In the genomic region with DNA sequence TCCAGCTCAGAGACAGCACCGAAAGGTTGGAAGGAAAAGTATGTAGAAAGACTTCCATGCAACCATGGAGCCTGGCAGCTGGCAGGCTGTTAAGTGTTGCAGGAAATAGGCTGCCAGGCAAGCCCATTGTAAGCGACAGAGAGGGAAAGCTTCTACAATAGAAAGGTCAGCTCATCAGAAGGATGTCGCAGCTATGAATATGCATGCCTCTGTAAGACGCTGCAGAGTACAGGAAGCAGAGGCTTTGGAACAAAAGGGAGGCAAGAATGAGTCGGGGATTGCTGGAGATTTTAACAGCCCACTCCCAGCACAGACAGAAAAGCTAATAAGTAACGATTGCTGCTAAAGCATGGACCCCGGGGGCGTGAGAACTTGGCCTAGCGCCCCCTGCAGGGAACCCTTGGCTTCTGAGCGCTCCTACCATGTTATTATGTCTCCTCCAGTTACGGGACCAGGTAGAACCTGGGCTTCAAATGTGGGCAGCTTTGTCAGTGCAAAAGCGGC, we compare ENCODE assay signal across 9 mouse cellular contexts. TPM values are rescaled to one million over a fixed set of nuclear protein-coding genes. Genes with fewer than 3 reads are reported as not detected.
DNase-seq lines count a peak whose midpoint lies in the region; ATAC-seq and TF ChIP-seq lines count a peak whose summit lies in the region.
"Had no signal": no experiment of that assay in that cellular context is flagged by ENCODE, and none has a peak within 500 bp of the region (broad histone marks: within the 10 kb centered on the region; RNA-seq: fewer than 3 reads in every experiment).

No protein-coding gene starts in this region.

- peak; percentile 58 to 66 for DNase-seq in cerebellum, postnatal 10 days
- DNase-seq in cerebellum, postnatal 4 days (ENCODE audit: low spot score in 2 of 2) = no peak
- peak; percentile 31 for DNase-seq in thymus, postnatal 0 days (ENCODE audit: low spot score)
- DNase-seq in thymus, postnatal 10 days (ENCODE audit: low spot score in 2 of 2) = no peak
- peak; percentile 69 for DNase-seq in hindbrain, postnatal 0 days (ENCODE audit: low spot score)
- peak; percentile 73 for DNase-seq in midbrain, embryonic 10.5 days (ENCODE audit: low spot score)
- no peak for DNase-seq in layer of hippocampus, adult 11-12 months (ENCODE audit: low spot score)

- peak overlapping the region; percentile 79 for H3K27ac ChIP-seq in hindbrain, postnatal 0 days
- peak overlapping the region; percentile 88 for H3K27ac ChIP-seq in midbrain, embryonic 10.5 days (replicated peaks)

- peaks cover 20% of the 10 kb centered on the region for H3K4me1 ChIP-seq in hindbrain, postnatal 0 days (ENCODE audit: insufficient read depth, low read length)
- peaks cover 49% of the 10 kb centered on the region for H3K4me1 ChIP-seq in midbrain, embryonic 10.5 days

- WGBS in hindbrain, postnatal 0 days = 6% methylated on average over 12 of the region's 12 CpGs
- 16% methylated on average over 12 of the region's 12 CpGs for WGBS in midbrain, embryonic 10.5 days

- peak overlapping the region; percentile 33 for H3K4me2 ChIP-seq in hindbrain, postnatal 0 days (ENCODE audit: low read depth, low read length)

- H3K27me3 ChIP-seq in hindbrain, postnatal 0 days (ENCODE audit: insufficient read depth, low read length) = no peaks in the 10 kb centered on the region
- peaks cover 17% of the 10 kb centered on the region for H3K27me3 ChIP-seq in midbrain, embryonic 10.5 days (ENCODE audit: low read depth, poor library complexity, severe bottlenecking)

- ATAC-seq in hindbrain, postnatal 0 days = peak; percentile 75
- no peak for ATAC-seq in erythroid progenitor cell, adult 5-6 weeks (replicated peaks; ENCODE audit: low FRiP score, poor library complexity, severe bottlenecking)

- no peak overlapping the region; the same call in none of the 2 replicates for H3K9ac ChIP-seq in hindbrain, postnatal 0 days (replicated peaks; ENCODE audit: low read length)

- H3K4me3 ChIP-seq in hindbrain, postnatal 0 days (ENCODE audit: low read length) = no peak overlapping the region
- H3K4me3 ChIP-seq in midbrain, embryonic 10.5 days = peak overlapping the region; percentile 32

- peak; percentile 49 for TF ChIP-seq CTCF in hindbrain, postnatal 0 days (IDR thresholded peaks at IDR 0.05; ENCODE audit: low read depth)

- H3K9me3 ChIP-seq in hindbrain, postnatal 0 days (ENCODE audit: low read length) = no peaks in the 10 kb centered on the region
- H3K9me3 ChIP-seq in midbrain, embryonic 10.5 days (replicated peaks) = peaks cover 5% of the 10 kb centered on the region; the same call in 1 of the 2 replicates

- H3K36me3 ChIP-seq in hindbrain, postnatal 0 days (ENCODE audit: insufficient read depth, low read length) = no peaks in the 10 kb centered on the region
- no peaks in the 10 kb centered on the region for H3K36me3 ChIP-seq in midbrain, embryonic 10.5 days

RNA-seq across cellular contexts. Expression of a gene that starts 23.1 kb away (rescaled TPM):
- 11.7 and 13.1 TPM in 2 replicates for polyA plus RNA-seq in thymus, postnatal 0 days (2015; fragmentation: Nextera tagmentation; extraction: Ambion mirVana)
- 35.8 and 40.8 TPM in 2 replicates for total RNA-seq in hindbrain, postnatal 0 days (2014; rRNA removed)
- polyA plus RNA-seq in hindbrain, postnatal 0 days (2015; fragmentation: Nextera tagmentation; extraction: Ambion mirVana) = 12.9 and 13.7 TPM in 2 replicates
- polyA plus RNA-seq in midbrain, embryonic 10.5 days (2016; fragmentation: Nextera tagmentation; extraction: Ambion mirVana) = 11.5 and 15.0 TPM in 2 replicates
- total RNA-seq in erythroid progenitor cell, adult 5-6 weeks (2015; ENCODE audit: low replicate concordance) = 1.8 and 2.5 TPM in 2 replicates
- 1.9 and 2.3 TPM in 2 replicates for total RNA-seq in erythroid progenitor cell, adult 5-6 weeks (2017; ENCODE audit: low replicate concordance)

RNA-seq across cellular contexts. Expression of a gene that starts 41.2 kb away (rescaled TPM):
- polyA plus RNA-seq in thymus, postnatal 0 days (2015; fragmentation: Nextera tagmentation; extraction: Ambion mirVana) = 0.34 TPM in 1 of 2 replicates, not detected in the other
- not detected in 2 replicates for total RNA-seq in hindbrain, postnatal 0 days (2014; rRNA removed)
- polyA plus RNA-seq in hindbrain, postnatal 0 days (2015; fragmentation: Nextera tagmentation; extraction: Ambion mirVana) = not detected in 2 replicates
- not detected in 2 replicates for polyA plus RNA-seq in midbrain, embryonic 10.5 days (2016; fragmentation: Nextera tagmentation; extraction: Ambion mirVana)
- not detected in 2 replicates for total RNA-seq in erythroid progenitor cell, adult 5-6 weeks (2015; ENCODE audit: low replicate concordance)
- total RNA-seq in erythroid progenitor cell, adult 5-6 weeks (2017; ENCODE audit: low replicate concordance) = not detected in 2 replicates
- polyA plus RNA-seq: C2C12 had no signal

Comparison
In these comparisons a context has a peak if more than half of its experiments do, and no peak if none do; other contexts are left out.
1. DNase-seq: peak in cerebellum, postnatal 10 days (2 of 2), thymus, postnatal 0 days (single experiment), hindbrain, postnatal 0 days (single experiment) and midbrain, embryonic 10.5 days (single experiment); none in cerebellum, postnatal 4 days (0 of 2), thymus, postnatal 10 days (0 of 2) and layer of hippocampus, adult 11-12 months (single experiment).